In the genomic region with DNA sequence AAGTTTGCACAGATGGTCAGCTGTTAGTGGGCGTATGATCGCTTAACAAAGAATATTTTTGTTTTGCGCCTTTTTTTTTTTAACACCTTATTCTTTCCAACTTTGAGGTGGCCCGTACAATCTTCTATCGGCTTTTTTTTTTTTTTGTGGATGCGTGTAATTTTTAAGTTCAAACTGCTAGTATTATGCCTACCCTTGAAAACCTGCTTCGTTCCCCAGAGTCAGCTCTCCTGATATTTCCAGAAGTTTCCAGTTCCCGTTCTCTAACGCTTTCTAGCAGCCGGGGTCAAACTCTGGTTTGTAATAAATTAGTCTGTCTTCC, we compare ENCODE assay signal across 8 mouse cellular contexts. TPM values are rescaled to one million over a fixed set of nuclear protein-coding genes. Genes with fewer than 3 reads are reported as not detected.
A peak's percentile ranks its signal among the peaks of the same experiment; 100 is the strongest.
DNase-seq lines count a peak whose midpoint lies in the region; ATAC-seq and TF ChIP-seq lines count a peak whose summit lies in the region.

No protein-coding gene starts in this region.

- no peak for ATAC-seq in kidney, postnatal 0 days (replicated peaks; ENCODE audit: low FRiP score, low read depth)
- no peak for ATAC-seq in hindbrain, embryonic 15.5 days (ENCODE audit: low FRiP score, low read depth)
- ATAC-seq in midbrain, embryonic 15.5 days (replicated peaks) = no peak

- H3K27ac ChIP-seq in kidney, postnatal 0 days = peak overlapping the region; percentile 98
- H3K27ac ChIP-seq in cortical plate, adult 2 months (ENCODE audit: insufficient read depth, low read length) = peak overlapping the region; percentile 81; the same call in 1 of the 2 replicates
- H3K27ac ChIP-seq in hindbrain, embryonic 15.5 days (replicated peaks) = peak overlapping the region; percentile 95
- peak overlapping the region; percentile 96 for H3K27ac ChIP-seq in midbrain, embryonic 15.5 days

- DNase-seq in kidney, postnatal 0 days (ENCODE audit: low spot score) = no peak
- DNase-seq in kidney, adult 9 months = no peak
- no peak for DNase-seq in spleen, postnatal 36 days (ENCODE audit: low spot score in 2 of 2)
- no peak for DNase-seq in cerebellum, adult 8-10 months
- DNase-seq in adrenal gland, adult (ENCODE audit: inconsistent age in 2 of 2, low spot score in 1 of 2) = no peak

- TF ChIP-seq POLR2A in cortical plate, adult 2 months (IDR thresholded peaks at IDR 0.05; ENCODE audit: extremely low read depth, insufficient read depth, low read length) = no peak

- peak overlapping the region; percentile 95 for H3K4me3 ChIP-seq in kidney, postnatal 0 days (replicated peaks; ENCODE audit: low read depth, low read length)
- H3K4me3 ChIP-seq in cortical plate, adult 2 months (ENCODE audit: insufficient read depth, low read length) = peak overlapping the region; percentile 51
- H3K4me3 ChIP-seq in hindbrain, embryonic 15.5 days = peak overlapping the region; percentile 91
- H3K4me3 ChIP-seq in midbrain, embryonic 15.5 days = peak overlapping the region; percentile 95

- TF ChIP-seq CTCF in kidney, postnatal 0 days (IDR thresholded peaks at IDR 0.05; ENCODE audit: low read depth) = no peak
- TF ChIP-seq CTCF in cortical plate, adult 2 months (IDR thresholded peaks at IDR 0.05; ENCODE audit: extremely low read depth, insufficient read depth, low read length) = no peak

- no peaks in the 10 kb centered on the region for H3K9me3 ChIP-seq in kidney, postnatal 0 days (replicated peaks; ENCODE audit: low read length)
- H3K9me3 ChIP-seq in hindbrain, embryonic 15.5 days = no peaks in the 10 kb centered on the region
- H3K9me3 ChIP-seq in midbrain, embryonic 15.5 days = no peaks in the 10 kb centered on the region

- under 1% methylated on average over 10 of the region's 10 CpGs for WGBS in kidney, postnatal 0 days
- WGBS in hindbrain, embryonic 15.5 days = under 1% methylated on average over 10 of the region's 10 CpGs
- WGBS in midbrain, embryonic 15.5 days = 1% methylated on average over 10 of the region's 10 CpGs

- 0 out of 2 replicates have a peak, but pooled peaks cover 4% of the 10 kb centered on the region for H3K36me3 ChIP-seq in kidney, postnatal 0 days (ENCODE audit: insufficient read depth, low read length)
- 0 out of 2 replicates have a peak, but pooled peaks cover 5% of the 10 kb centered on the region for H3K36me3 ChIP-seq in hindbrain, embryonic 15.5 days
- H3K36me3 ChIP-seq in midbrain, embryonic 15.5 days (replicated peaks) = no peaks in the 10 kb centered on the region

- H3K4me2 ChIP-seq in kidney, postnatal 0 days (ENCODE audit: low read length) = peak overlapping the region; percentile 92
- H3K4me2 ChIP-seq in hindbrain, embryonic 15.5 days = peak overlapping the region; percentile 96
- peak overlapping the region; percentile 89 for H3K4me2 ChIP-seq in midbrain, embryonic 15.5 days

- no peaks in the 10 kb centered on the region for H3K27me3 ChIP-seq in kidney, postnatal 0 days (ENCODE audit: insufficient read depth, low read length)
- no peaks in the 10 kb centered on the region for H3K27me3 ChIP-seq in hindbrain, embryonic 15.5 days
- H3K27me3 ChIP-seq in midbrain, embryonic 15.5 days (replicated peaks) = no peaks in the 10 kb centered on the region

- H3K4me1 ChIP-seq in kidney, postnatal 0 days (replicated peaks; ENCODE audit: insufficient read depth, low read length) = peaks cover 8% of the 10 kb centered on the region; the same call in 1 of the 2 replicates
- H3K4me1 ChIP-seq in cortical plate, adult 2 months (ENCODE audit: control insufficient read depth, insufficient read depth, low read length) = peaks cover 1% of the 10 kb centered on the region; the same call in 1 of the 2 replicates
- H3K4me1 ChIP-seq in hindbrain, embryonic 15.5 days (replicated peaks) = peaks cover 43% of the 10 kb centered on the region
- H3K4me1 ChIP-seq in midbrain, embryonic 15.5 days = peaks cover 46% of the 10 kb centered on the region

- peak overlapping the region; percentile 95; the same call in 1 of the 2 replicates for H3K9ac ChIP-seq in kidney, postnatal 0 days (ENCODE audit: low read depth, low read length)
- peak overlapping the region; percentile 28; the same call in 1 of the 2 replicates for H3K9ac ChIP-seq in hindbrain, embryonic 15.5 days
- H3K9ac ChIP-seq in midbrain, embryonic 15.5 days = peak overlapping the region; percentile 30; the same call in 1 of the 2 replicates

RNA-seq across cellular contexts. Expression of a gene that starts 1.0 kb away (rescaled TPM):
- 9.6 and 10.6 TPM in 2 replicates for polyA plus RNA-seq in kidney, postnatal 0 days (2015; fragmentation: Nextera tagmentation; extraction: Ambion mirVana)
- polyA plus RNA-seq in cortical plate, adult 2 months (2012; rRNA removed) = 33.2 and 35.7 TPM in 2 replicates
- polyA plus RNA-seq in hindbrain, embryonic 15.5 days (2015; fragmentation: Nextera tagmentation; extraction: Ambion mirVana) = 16.6 and 18.9 TPM in 2 replicates
- 17.3 and 18.2 TPM in 2 replicates for polyA plus RNA-seq in midbrain, embryonic 15.5 days (2015; fragmentation: Nextera tagmentation; extraction: Ambion mirVana)

Comparison
In these comparisons a context has a peak if more than half of its experiments do, and no peak if none do; other contexts are left out.
1. H3K9ac ChIP-seq: peak in every context shown above with its lines; median percentile 95 in kidney, postnatal 0 days; 30 in midbrain, embryonic 15.5 days; 28 in hindbrain, embryonic 15.5 days.